Mouse (Mus musculus): ENCODE results near the gene Emsy. TPM values are rescaled to one million over a fixed set of nuclear protein-coding genes. Genes with fewer than 3 reads are reported as not detected.

Emsy gene
- polyA plus RNA-seq, 2 experiments, result 8.0 to 8.6 TPM

DNA sequence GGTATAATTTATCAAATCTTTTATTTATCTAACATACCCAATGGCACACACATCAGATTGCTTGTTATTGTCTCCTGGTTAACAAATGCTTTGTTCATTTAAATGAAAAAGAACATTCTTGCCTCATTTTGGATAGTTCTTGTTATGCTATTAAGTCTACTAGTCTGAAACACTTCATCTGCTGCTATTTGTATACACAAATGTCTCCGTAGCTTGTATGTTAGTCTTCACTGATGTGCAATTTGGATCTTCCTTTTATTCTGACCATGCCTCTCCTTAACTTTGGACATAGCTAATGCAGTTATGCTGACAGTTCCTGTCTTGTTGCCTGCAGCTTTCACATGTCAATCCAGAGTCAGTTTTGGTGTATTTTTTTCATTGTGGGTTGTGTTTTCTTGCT is 79.1 kb downstream of the Emsy start:
- H3K27ac ChIP-seq, result no peak overlapping the region
- no peaks in the 10 kb centered on the region for H3K36me3 ChIP-seq (replicated peaks; ENCODE audit: control insufficient read depth, insufficient read depth, low read depth)
- H3K4me1 ChIP-seq (replicated peaks; ENCODE audit: control insufficient read depth in 2 of 2, insufficient read depth in 2 of 2, low read length in 1 of 2), result peaks cover 0 to 2% of the 10 kb centered on the region in 2 experiments; a peak in 1 of 4 replicates
- no peaks in the 10 kb centered on the region for H3K27me3 ChIP-seq (ENCODE audit: control insufficient read depth, insufficient read depth, low read length)
- DNase-seq (ENCODE audit: low read depth in 3 of 3, low spot score in 3 of 3) (no peak), ATAC-seq (ENCODE audit: insufficient read depth) (no peak)
- 71% methylated on average over 1 of the region's 1 CpGs for WGBS (ENCODE audit: insufficient replicate concordance)
- no peak overlapping the region for H3K4me3 ChIP-seq (ENCODE audit: insufficient read depth in 1 of 2, low read depth in 2 of 2, low read length in 2 of 2)
- no peak for TF ChIP-seq EP300 (IDR thresholded peaks at IDR 0.05; ENCODE audit: low read depth)
- TF ChIP-seq CTCF (IDR thresholded peaks at IDR 0.05; ENCODE audit: low read depth), result no peak
- no peak overlapping the region for H3K9ac ChIP-seq (replicated peaks)
- no peaks in the 10 kb centered on the region for H3K9me3 ChIP-seq (ENCODE audit: control insufficient read depth, low read length)
- H3K4me2 ChIP-seq (ENCODE audit: low read depth), result no peak overlapping the region

DNA sequence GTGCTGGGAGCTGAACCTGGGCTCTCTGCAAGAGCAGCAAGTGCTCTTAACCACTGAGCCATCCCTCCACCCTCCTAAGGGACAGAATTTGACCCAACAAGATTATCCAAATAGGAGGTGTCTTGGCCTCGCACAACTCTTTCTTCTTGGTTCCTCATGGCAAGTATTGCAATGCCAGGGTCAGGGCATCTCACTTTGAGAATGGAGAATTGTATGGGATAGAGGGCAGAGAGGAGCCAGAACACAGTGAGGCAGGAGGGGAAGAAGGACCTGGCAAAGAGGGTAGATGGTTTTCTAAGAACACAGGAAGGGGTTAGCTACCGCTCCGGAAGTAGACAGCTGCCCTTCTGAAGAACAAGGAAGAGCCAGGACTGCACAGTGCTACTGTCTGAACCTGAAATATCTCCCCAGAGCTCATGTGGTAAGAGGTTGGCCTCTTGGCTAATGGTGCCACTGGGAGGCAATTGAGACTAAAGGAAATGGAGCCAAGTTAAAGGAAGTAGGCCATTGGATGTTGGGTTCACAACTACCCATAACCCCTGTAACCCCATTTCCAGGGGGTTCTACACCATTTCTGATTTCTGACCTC is 80.8 kb downstream of the Emsy start:
- DNase-seq (ENCODE audit: low read depth in 3 of 3, low spot score in 3 of 3), result no peak
- ATAC-seq (ENCODE audit: insufficient read depth), result no peak
- H3K4me1 ChIP-seq (replicated peaks; ENCODE audit: control insufficient read depth in 2 of 2, insufficient read depth in 2 of 2, low read length in 1 of 2), result peaks cover 0 to 6% of the 10 kb centered on the region in 2 experiments; a peak in 1 of 4 replicates
- H3K9me3 ChIP-seq (ENCODE audit: control insufficient read depth, low read length), result no peaks in the 10 kb centered on the region
- TF ChIP-seq EP300 (IDR thresholded peaks at IDR 0.05; ENCODE audit: low read depth) (no peak), CTCF (IDR thresholded peaks at IDR 0.05; ENCODE audit: low read depth) (no peak)
- no peaks in the 10 kb centered on the region for H3K27me3 ChIP-seq (ENCODE audit: control insufficient read depth, insufficient read depth, low read length)
- H3K27ac ChIP-seq, result no peak overlapping the region
- 72% methylated on average over 3 of the region's 3 CpGs for WGBS (ENCODE audit: insufficient replicate concordance)
- H3K36me3 ChIP-seq (replicated peaks; ENCODE audit: control insufficient read depth, insufficient read depth, low read depth), result no peaks in the 10 kb centered on the region
- no peak overlapping the region for H3K4me2 ChIP-seq (ENCODE audit: low read depth)
- H3K9ac ChIP-seq (replicated peaks), result no peak overlapping the region
- no peak overlapping the region for H3K4me3 ChIP-seq (ENCODE audit: insufficient read depth in 1 of 2, low read depth in 2 of 2, low read length in 2 of 2)

DNA sequence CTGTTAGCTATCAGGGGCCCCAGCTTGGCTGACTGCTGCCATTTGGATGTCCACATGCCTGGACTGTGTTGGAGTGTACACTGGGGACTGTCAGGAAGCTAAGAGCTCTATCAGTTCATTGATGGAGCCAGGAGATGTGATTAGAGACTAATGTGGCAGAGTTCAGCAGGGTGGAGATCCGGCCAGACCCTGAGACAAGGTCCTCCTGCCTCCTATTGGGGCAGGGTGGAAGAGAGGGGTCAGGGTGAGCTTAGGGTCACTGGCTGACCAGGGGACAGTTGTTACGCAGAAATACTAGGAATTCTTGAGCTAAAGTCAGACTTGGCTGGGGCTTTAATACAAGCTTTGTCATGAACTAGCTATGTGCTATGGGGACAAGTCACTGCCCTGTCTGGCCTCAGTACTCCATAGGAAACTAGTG is 81.8 kb downstream of the Emsy start:
- ATAC-seq (ENCODE audit: insufficient read depth), result no peak
- TF ChIP-seq EP300 (IDR thresholded peaks at IDR 0.05; ENCODE audit: low read depth), result no peak
- no peak for TF ChIP-seq CTCF (IDR thresholded peaks at IDR 0.05; ENCODE audit: low read depth)
- no peak overlapping the region for H3K27ac ChIP-seq

DNA sequence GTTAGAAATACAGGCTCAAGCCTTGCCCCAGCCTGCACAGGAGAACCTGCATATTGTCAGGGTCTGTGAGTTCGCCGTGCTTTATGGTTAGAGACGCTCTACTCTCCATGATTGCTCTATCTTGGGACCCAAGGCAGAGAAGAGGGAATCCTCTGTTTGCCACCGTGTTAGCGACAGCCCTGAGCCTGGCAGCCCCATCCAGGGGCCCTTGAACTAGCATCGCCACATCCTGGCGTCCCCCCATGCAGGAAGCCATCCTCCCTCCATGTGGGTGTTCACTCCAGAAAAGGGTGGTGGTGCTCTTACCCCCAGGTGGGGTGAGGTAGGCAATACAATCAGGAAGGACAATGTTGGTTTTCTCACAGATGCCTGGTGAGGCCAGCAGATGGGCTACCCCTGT is 82.3 kb downstream of the Emsy start:
- peaks cover 0 to 6% of the 10 kb centered on the region in 2 experiments; a peak in 1 of 4 replicates for H3K4me1 ChIP-seq (replicated peaks; ENCODE audit: control insufficient read depth in 2 of 2, insufficient read depth in 2 of 2, low read length in 1 of 2)
- DNase-seq (ENCODE audit: low read depth in 3 of 3, low spot score in 3 of 3) (no peak), ATAC-seq (ENCODE audit: insufficient read depth) (no peak)
- TF ChIP-seq CTCF (IDR thresholded peaks at IDR 0.05; ENCODE audit: low read depth) (no peak), EP300 (IDR thresholded peaks at IDR 0.05; ENCODE audit: low read depth) (no peak)
- H3K36me3 ChIP-seq (replicated peaks; ENCODE audit: control insufficient read depth, insufficient read depth, low read depth), result no peaks in the 10 kb centered on the region
- no peak overlapping the region for H3K9ac ChIP-seq (replicated peaks)
- H3K9me3 ChIP-seq (ENCODE audit: control insufficient read depth, low read length), result no peaks in the 10 kb centered on the region
- WGBS (ENCODE audit: insufficient replicate concordance), result 59% methylated on average over 7 of the region's 7 CpGs
- no peak overlapping the region for H3K27ac ChIP-seq
- H3K4me2 ChIP-seq (ENCODE audit: low read depth), result no peak overlapping the region
- no peak overlapping the region for H3K4me3 ChIP-seq (ENCODE audit: insufficient read depth in 1 of 2, low read depth in 2 of 2, low read length in 2 of 2)
- H3K27me3 ChIP-seq (ENCODE audit: control insufficient read depth, insufficient read depth, low read length), result no peaks in the 10 kb centered on the region

More for the DNA sequence above, 81.8 kb downstream of the Emsy start:
- Histone ChIP-seq H3K36me3 (replicated peaks; ENCODE audit: control insufficient read depth, insufficient read depth, low read depth) (no peaks in the 10 kb centered on the region), H3K4me2 (ENCODE audit: low read depth) (no peak overlapping the region), H3K9me3 (ENCODE audit: control insufficient read depth, low read length) (no peaks in the 10 kb centered on the region), H3K4me1 (replicated peaks; ENCODE audit: control insufficient read depth in 2 of 2, insufficient read depth in 2 of 2, low read length in 1 of 2) (peaks cover 0 to 6% of the 10 kb centered on the region in 2 experiments; a peak in 1 of 4 replicates), H3K9ac (replicated peaks) (no peak overlapping the region), H3K27me3 (ENCODE audit: control insufficient read depth, insufficient read depth, low read length) (no peaks in the 10 kb centered on the region), H3K4me3 (ENCODE audit: insufficient read depth in 1 of 2, low read depth in 2 of 2, low read length in 2 of 2) (no peak overlapping the region)
- 65% methylated on average over 2 of the region's 2 CpGs for WGBS (ENCODE audit: insufficient replicate concordance)
- no peak for DNase-seq (ENCODE audit: low read depth in 3 of 3, low spot score in 3 of 3)

DNA sequence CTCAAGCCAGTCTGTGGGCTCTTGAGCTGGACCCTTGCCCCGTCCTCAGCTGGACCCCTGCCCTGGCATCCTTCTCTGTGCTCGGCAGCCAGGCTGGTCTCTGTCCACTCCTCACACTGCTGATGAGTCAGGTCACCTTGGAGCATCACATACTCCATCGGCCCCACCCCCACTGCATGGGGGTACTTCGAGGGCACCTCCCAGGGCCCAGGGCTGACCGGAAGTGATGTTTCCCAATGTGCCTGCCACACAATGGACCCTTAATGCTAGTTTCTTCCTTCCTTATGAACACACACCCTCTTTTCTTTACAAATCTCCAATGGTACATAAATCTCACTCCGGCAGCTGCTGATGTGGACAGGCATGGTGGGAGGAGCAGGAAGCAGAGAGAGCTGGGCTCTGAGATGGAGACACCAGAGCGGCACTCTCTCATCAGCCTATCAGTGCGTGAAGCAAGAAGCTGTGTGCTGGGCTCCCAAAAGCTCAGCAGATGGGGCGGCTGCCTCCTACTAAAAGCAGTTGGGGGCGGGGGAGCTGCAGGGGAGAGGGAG is 83.3 kb downstream of the Emsy start:
- H3K4me3 ChIP-seq (ENCODE audit: insufficient read depth in 1 of 2, low read depth in 2 of 2, low read length in 2 of 2), result no peak overlapping the region
- H3K4me2 ChIP-seq (ENCODE audit: low read depth), result no peak overlapping the region
- no peaks in the 10 kb centered on the region for H3K9me3 ChIP-seq (ENCODE audit: control insufficient read depth, low read length)
- H3K36me3 ChIP-seq (replicated peaks; ENCODE audit: control insufficient read depth, insufficient read depth, low read depth), result no peaks in the 10 kb centered on the region
- TF ChIP-seq CTCF (IDR thresholded peaks at IDR 0.05; ENCODE audit: low read depth) (no peak), EP300 (IDR thresholded peaks at IDR 0.05; ENCODE audit: low read depth) (no peak)
- ATAC-seq (ENCODE audit: insufficient read depth) (0 out of 2 replicates have a peak, but pooled peaks have one; percentile 21), DNase-seq (ENCODE audit: low read depth in 3 of 3, low spot score in 3 of 3) (no peak)
- H3K27me3 ChIP-seq (ENCODE audit: control insufficient read depth, insufficient read depth, low read length), result no peaks in the 10 kb centered on the region
- 24% methylated on average over 10 of the region's 10 CpGs for WGBS (ENCODE audit: insufficient replicate concordance)
- no peak overlapping the region for H3K9ac ChIP-seq (replicated peaks)
- H3K27ac ChIP-seq, result no peak overlapping the region
- peaks cover 0 to 6% of the 10 kb centered on the region in 2 experiments; a peak in 1 of 4 replicates for H3K4me1 ChIP-seq (replicated peaks; ENCODE audit: control insufficient read depth in 2 of 2, insufficient read depth in 2 of 2, low read length in 1 of 2)
